Mouse (Mus musculus): ENCODE results near the gene Itpr2. TPM values are rescaled to one million over a fixed set of nuclear protein-coding genes. Genes with fewer than 3 reads are reported as not detected.

The Itpr2 gene
- polyA plus RNA-seq, 1 experiment from 2014 or later = 12.2 TPM

DNA sequence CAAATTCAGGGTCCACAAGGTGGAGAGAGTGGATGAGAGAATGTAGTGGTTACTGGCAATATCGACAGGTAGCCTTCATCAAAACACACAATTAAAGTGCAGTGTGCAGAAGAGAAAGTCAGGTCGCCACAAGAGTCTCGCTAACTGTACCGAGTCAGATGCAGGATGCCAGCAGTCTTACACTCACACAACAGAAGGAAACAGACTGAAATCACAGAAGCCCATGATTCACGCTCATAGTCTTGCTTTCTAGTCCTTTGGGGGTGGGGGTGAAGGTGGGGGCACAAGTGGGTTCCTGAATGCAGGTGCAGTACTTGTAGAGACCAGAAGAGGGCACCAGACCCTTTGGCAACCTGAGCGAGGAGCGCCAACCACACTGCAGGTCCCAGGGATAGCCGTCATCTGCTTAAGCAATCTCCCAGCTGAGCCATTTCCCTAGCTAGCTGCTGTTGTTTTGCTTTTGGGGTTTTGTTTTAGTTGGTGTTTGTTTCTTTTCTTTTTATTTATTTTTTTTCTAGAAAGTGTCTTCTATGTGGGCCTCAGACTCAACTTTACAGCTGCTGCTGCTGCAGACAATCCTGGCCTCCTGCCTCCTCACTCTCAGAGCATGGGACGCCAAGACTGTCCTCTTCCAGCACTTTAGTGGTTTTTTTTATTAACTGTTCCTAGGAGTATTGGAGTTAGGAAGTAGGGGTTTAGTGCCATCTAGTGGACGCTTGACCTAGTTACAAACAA is 92.2 kb downstream of the Itpr2 start:
- no peak overlapping the region for H3K9ac ChIP-seq
- no peaks in the 10 kb centered on the region for H3K36me3 ChIP-seq
- peak overlapping the region; percentile 74 for H3K27ac ChIP-seq
- no peaks in the 10 kb centered on the region for H3K4me1 ChIP-seq
- 20% methylated on average over 10 of the region's 10 CpGs for WGBS
- no peaks in the 10 kb centered on the region for H3K9me3 ChIP-seq
- H3K27me3 ChIP-seq (replicated peaks) = no peaks in the 10 kb centered on the region
- ATAC-seq (ENCODE audit: insufficient read depth, low FRiP score, low read depth) = peak; percentile 63; the same call in 1 of the 2 replicates
- H3K4me2 ChIP-seq = peak overlapping the region; percentile 44
- H3K4me3 ChIP-seq (replicated peaks) = no peak overlapping the region; the same call in 1 of the 2 replicates

GRCm38 (mm10) chr6:146405380-146405779 is 96.6 kb downstream of the Itpr2 start:
- ATAC-seq (ENCODE audit: insufficient read depth, low FRiP score, low read depth) = no peak
- no peaks in the 10 kb centered on the region for H3K9me3 ChIP-seq
- 0 out of 2 replicates have a peak, but pooled peaks cover 6% of the 10 kb centered on the region for H3K4me1 ChIP-seq
- 49% methylated on average over 6 of the region's 6 CpGs for WGBS
- H3K9ac ChIP-seq = no peak overlapping the region
- H3K36me3 ChIP-seq = no peaks in the 10 kb centered on the region
- H3K27ac ChIP-seq = no peak overlapping the region
- H3K4me3 ChIP-seq (replicated peaks) = no peak overlapping the region
- no peaks in the 10 kb centered on the region for H3K27me3 ChIP-seq (replicated peaks)
- H3K4me2 ChIP-seq = no peak overlapping the region

DNA sequence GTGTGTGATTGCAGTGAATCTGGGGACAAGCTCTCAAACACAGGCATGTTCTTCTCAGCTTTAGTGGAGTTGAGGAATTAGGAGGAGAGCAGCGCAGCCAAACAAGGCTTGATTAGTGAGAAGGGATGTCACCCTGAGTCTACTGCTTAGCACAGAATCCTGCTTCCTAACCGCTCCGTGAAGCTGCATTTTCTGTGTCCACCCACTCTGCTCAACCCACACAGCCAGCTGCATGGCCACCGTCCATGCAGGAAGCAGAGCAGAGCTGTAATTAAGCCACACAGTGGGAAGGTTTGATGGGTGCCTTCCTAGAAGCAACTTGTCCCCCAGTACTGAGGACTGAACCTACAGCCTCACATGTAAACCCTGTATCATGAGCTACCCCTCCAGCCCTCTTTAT is 97.1 kb downstream of the Itpr2 start:
- Histone ChIP-seq H3K4me3 (replicated peaks) (no peak overlapping the region), H3K27ac (no peak overlapping the region), H3K9ac (no peak overlapping the region), H3K4me1 (0 out of 2 replicates have a peak, but pooled peaks cover 6% of the 10 kb centered on the region), H3K4me2 (no peak overlapping the region), H3K27me3 (replicated peaks) (no peaks in the 10 kb centered on the region), H3K36me3 (no peaks in the 10 kb centered on the region), H3K9me3 (no peaks in the 10 kb centered on the region)
- ATAC-seq (ENCODE audit: insufficient read depth, low FRiP score, low read depth) = no peak
- WGBS = 87% methylated on average over 4 of the region's 4 CpGs

DNA sequence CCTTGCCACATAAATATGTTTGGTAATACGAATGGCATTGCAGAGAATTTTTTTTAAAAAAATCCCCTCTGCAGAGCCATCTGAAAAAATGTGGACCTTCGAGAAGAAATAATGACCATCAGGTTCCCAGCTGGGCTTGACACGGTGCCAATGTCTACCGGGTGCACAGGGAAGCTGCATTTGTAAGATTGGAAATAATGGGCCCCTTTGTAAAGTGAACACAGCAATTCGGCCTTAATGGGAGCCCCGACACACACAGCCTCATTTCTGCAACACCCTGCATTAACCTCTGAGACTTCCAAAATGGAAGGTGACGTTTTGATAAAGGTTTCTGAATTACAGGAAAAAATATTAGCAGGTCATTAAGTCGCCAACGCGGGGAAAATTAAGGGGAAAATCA is 97.9 kb downstream of the Itpr2 start:
- H3K9ac ChIP-seq = no peak overlapping the region
- H3K4me3 ChIP-seq (replicated peaks) = no peak overlapping the region
- H3K4me1 ChIP-seq = 0 out of 2 replicates have a peak, but pooled peaks cover 6% of the 10 kb centered on the region
- no peak overlapping the region for H3K27ac ChIP-seq
- no peak overlapping the region for H3K4me2 ChIP-seq
- H3K9me3 ChIP-seq = no peaks in the 10 kb centered on the region
- ATAC-seq (ENCODE audit: insufficient read depth, low FRiP score, low read depth) = no peak
- 63% methylated on average over 10 of the region's 10 CpGs for WGBS
- H3K36me3 ChIP-seq = no peaks in the 10 kb centered on the region
- H3K27me3 ChIP-seq (replicated peaks) = no peaks in the 10 kb centered on the region

DNA sequence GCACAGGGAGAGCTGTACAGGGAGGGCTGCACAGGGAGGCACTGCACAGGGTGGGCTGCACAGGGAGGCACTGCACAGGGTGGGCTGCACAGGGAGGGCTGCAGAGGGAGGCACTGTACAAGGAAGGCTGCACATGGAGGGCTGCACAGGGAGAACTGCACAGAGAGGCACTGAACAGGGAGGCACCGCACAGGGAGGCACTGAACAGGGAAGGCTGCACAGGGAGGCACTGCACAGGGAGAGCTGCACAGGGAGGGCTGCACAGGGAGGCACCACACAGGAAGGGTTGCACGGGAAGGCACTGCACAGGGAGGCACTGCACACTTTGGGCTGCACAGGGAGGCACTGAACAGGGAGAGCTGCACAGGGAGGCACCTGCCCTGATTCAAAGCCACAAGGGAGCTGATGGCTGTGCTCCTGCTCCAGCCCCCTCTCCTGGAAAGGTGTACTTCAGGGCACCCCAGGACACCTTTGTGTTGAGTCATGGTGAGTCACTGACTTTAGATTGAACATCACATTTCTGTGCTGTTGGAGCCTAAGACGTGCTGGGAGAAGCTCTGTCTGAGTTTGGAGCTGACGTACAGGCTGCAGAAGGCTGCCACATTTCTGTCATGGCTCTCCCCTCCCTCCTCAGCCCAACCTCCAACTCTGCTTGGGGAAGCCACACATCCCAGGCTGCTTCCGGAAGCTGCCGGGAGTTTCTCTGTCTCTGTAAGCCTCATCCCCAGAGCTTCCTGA is 98.9 kb downstream of the Itpr2 start:
- peak; percentile 39; the same call in 1 of the 2 replicates for ATAC-seq (ENCODE audit: insufficient read depth, low FRiP score, low read depth)

DNA sequence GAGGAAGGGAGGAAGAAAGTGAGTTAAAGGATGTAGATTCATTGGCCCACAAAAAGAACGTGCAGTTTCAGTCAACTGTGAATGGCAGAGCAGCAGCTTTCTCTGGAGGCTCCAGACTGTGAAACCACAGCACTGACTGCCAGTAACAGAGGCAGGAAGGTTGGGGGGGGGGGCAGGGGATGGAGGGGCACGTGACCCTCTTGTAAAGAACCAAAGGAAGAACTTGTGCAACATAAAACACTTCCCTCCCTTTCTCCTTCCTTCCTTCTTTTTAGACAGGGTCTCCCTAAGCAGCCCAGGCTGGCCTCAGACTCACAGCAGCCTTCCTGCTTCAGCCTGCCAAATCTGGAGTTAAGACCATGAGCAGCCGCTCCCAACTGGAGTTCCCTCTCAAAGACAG is 104.2 kb downstream of the Itpr2 start:
- no peaks in the 10 kb centered on the region for H3K9me3 ChIP-seq
- H3K4me1 ChIP-seq = no peaks in the 10 kb centered on the region
- H3K4me2 ChIP-seq = no peak overlapping the region
- 59% methylated on average over 3 of the region's 3 CpGs for WGBS
- ATAC-seq (ENCODE audit: insufficient read depth, low FRiP score, low read depth) = no peak
- H3K4me3 ChIP-seq (replicated peaks) = no peak overlapping the region
- H3K27ac ChIP-seq = no peak overlapping the region
- no peaks in the 10 kb centered on the region for H3K36me3 ChIP-seq
- H3K9ac ChIP-seq = no peak overlapping the region
- no peaks in the 10 kb centered on the region for H3K27me3 ChIP-seq (replicated peaks)

More for the DNA sequence above, 98.9 kb downstream of the Itpr2 start:
- 30% methylated on average over 6 of the region's 6 CpGs for WGBS
- Histone ChIP-seq H3K9ac (no peak overlapping the region), H3K4me2 (no peak overlapping the region), H3K27me3 (replicated peaks) (no peaks in the 10 kb centered on the region), H3K4me3 (replicated peaks) (no peak overlapping the region), H3K9me3 (no peaks in the 10 kb centered on the region), H3K4me1 (0 out of 2 replicates have a peak, but pooled peaks cover 6% of the 10 kb centered on the region), H3K36me3 (no peaks in the 10 kb centered on the region), H3K27ac (no peak overlapping the region; the same call in 1 of the 2 replicates)

- ATAC-seq (ENCODE audit: insufficient read depth, low FRiP score, low read depth) = no peak
- no peaks in the 10 kb centered on the region for H3K36me3 ChIP-seq
- no peaks in the 10 kb centered on the region for H3K9me3 ChIP-seq
- H3K4me3 ChIP-seq (replicated peaks) = no peak overlapping the region
- H3K27me3 ChIP-seq (replicated peaks) = no peaks in the 10 kb centered on the region
- no peak overlapping the region for H3K27ac ChIP-seq
- WGBS = 92% methylated on average over 5 of the region's 5 CpGs
- no peak overlapping the region for H3K4me2 ChIP-seq
- no peaks in the 10 kb centered on the region for H3K4me1 ChIP-seq
- no peak overlapping the region for H3K9ac ChIP-seq
These were observed 105.8 kb downstream of the Itpr2 start for GRCm38 (mm10) chr6:146396253-146396652.

DNA sequence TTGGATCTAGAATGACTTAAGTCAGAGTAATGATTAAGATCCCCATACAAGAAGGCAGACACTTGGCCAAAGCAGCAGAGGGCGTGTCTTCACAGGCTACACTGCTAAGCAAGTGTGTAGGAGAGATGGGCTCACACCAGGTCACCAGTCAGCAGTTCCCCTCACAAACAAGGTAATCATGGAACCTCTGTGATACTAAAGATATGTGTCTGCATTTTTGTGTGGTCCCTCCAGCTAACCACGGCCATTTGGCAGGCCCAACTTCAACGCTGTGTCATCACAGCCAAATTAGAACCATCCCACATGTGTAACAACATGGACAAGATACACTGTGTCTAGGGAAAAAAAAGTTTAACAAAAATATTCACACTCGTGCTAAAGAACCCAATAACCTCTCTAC is 106.4 kb downstream of the Itpr2 start:
- WGBS = 81% methylated on average over 4 of the region's 4 CpGs
- no peak for ATAC-seq (ENCODE audit: insufficient read depth, low FRiP score, low read depth)

GRCm38 (mm10) chr6:146392188-146392587 is 109.8 kb downstream of the Itpr2 start:
- Histone ChIP-seq H3K27me3 (replicated peaks) (no peaks in the 10 kb centered on the region), H3K4me3 (replicated peaks) (no peak overlapping the region), H3K4me1 (no peaks in the 10 kb centered on the region), H3K27ac (no peak overlapping the region), H3K36me3 (no peaks in the 10 kb centered on the region), H3K9me3 (no peaks in the 10 kb centered on the region), H3K9ac (no peak overlapping the region), H3K4me2 (no peak overlapping the region)
- ATAC-seq (ENCODE audit: insufficient read depth, low FRiP score, low read depth) = no peak
- 82% methylated on average over 2 of the region's 2 CpGs for whole genome bisulfite sequencing

More for the DNA sequence above, 106.4 kb downstream of the Itpr2 start:
- Histone ChIP-seq H3K36me3 (no peaks in the 10 kb centered on the region), H3K4me1 (no peaks in the 10 kb centered on the region), H3K9ac (no peak overlapping the region), H3K27me3 (replicated peaks) (no peaks in the 10 kb centered on the region), H3K9me3 (no peaks in the 10 kb centered on the region), H3K4me2 (no peak overlapping the region), H3K27ac (no peak overlapping the region), H3K4me3 (replicated peaks) (no peak overlapping the region)

DNA sequence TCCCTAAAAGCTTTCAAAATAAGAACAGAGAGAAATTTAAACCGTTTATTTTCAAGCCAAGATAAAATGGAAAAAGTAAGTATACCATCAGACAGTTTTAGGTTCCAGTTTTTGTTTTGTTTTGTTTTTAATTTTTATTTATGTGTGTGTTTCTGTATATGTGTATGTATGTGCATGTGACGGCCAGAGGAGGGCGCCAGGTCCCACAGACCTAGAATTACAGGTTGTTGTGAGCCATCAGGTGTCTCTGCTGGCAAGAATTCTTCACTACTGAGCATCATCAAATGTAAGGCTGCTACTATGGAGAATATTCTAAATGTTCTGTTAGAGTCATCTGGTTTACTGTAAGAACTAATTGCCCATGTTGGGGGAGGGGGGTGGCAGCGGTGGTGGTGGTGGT is 111.9 kb downstream of the Itpr2 start:
- Histone ChIP-seq H3K27ac (no peak overlapping the region), H3K27me3 (replicated peaks) (no peaks in the 10 kb centered on the region), H3K4me2 (no peak overlapping the region), H3K9ac (no peak overlapping the region), H3K4me1 (no peaks in the 10 kb centered on the region), H3K36me3 (no peaks in the 10 kb centered on the region), H3K9me3 (no peaks in the 10 kb centered on the region), H3K4me3 (replicated peaks) (no peak overlapping the region)
- 83% methylated on average over 4 of the region's 4 CpGs for WGBS
- no peak for ATAC-seq (ENCODE audit: insufficient read depth, low FRiP score, low read depth)

- no peaks in the 10 kb centered on the region for H3K9me3 ChIP-seq
- no peak overlapping the region for H3K4me2 ChIP-seq
- ATAC-seq (ENCODE audit: insufficient read depth, low FRiP score, low read depth) = no peak
- no peaks in the 10 kb centered on the region for H3K27me3 ChIP-seq (replicated peaks)
- H3K4me1 ChIP-seq = no peaks in the 10 kb centered on the region
- H3K36me3 ChIP-seq = no peaks in the 10 kb centered on the region
- no peak overlapping the region for H3K9ac ChIP-seq
- 88% methylated on average over 4 of the region's 4 CpGs for WGBS
- no peak overlapping the region for H3K4me3 ChIP-seq (replicated peaks)
- H3K27ac ChIP-seq = no peak overlapping the region
These were observed 114.0 kb downstream of the Itpr2 start for GRCm38 (mm10) chr6:146388010-146388409.

DNA sequence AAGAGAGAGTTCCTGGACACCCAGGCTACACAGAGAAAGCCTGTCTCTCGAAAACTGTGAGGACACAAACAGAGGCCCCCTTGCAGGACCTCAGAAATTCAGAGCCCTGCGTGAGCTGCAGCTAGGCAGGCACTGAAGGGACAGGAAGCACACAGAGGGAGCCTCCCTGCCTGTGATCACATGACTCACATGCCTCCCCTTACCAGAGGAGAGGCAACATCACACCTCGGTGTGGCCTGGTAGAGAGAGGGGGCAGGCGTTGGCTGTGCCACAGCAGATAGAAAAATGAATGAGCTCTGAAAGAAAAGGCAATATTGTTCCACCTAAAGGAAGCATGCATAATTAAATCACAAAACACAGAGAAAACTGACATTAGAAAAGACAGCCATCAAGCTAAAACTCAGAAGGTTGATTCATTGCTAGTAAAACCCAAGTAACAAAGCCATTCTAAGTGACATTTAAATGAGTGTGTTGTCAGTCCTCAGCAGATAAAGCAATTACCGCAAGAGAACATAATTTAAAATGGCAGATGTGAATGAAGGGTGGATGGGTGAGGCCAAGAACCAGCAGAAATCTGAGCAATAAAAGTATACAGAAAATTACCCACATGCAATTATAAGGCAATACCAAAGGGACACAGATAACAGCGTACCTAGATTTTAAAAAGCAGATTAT is 114.8 kb downstream of the Itpr2 start:
- Histone ChIP-seq H3K9ac (no peak overlapping the region), H3K27ac (no peak overlapping the region), H3K27me3 (replicated peaks) (no peaks in the 10 kb centered on the region), H3K9me3 (no peaks in the 10 kb centered on the region), H3K36me3 (no peaks in the 10 kb centered on the region), H3K4me1 (no peaks in the 10 kb centered on the region), H3K4me3 (replicated peaks) (no peak overlapping the region), H3K4me2 (no peak overlapping the region)
- 41% methylated on average over 6 of the region's 6 CpGs for WGBS
- no peak for ATAC-seq (ENCODE audit: insufficient read depth, low FRiP score, low read depth)
